8 mouse cellular contexts compared by ENCODE assay signal in the genomic region with DNA sequence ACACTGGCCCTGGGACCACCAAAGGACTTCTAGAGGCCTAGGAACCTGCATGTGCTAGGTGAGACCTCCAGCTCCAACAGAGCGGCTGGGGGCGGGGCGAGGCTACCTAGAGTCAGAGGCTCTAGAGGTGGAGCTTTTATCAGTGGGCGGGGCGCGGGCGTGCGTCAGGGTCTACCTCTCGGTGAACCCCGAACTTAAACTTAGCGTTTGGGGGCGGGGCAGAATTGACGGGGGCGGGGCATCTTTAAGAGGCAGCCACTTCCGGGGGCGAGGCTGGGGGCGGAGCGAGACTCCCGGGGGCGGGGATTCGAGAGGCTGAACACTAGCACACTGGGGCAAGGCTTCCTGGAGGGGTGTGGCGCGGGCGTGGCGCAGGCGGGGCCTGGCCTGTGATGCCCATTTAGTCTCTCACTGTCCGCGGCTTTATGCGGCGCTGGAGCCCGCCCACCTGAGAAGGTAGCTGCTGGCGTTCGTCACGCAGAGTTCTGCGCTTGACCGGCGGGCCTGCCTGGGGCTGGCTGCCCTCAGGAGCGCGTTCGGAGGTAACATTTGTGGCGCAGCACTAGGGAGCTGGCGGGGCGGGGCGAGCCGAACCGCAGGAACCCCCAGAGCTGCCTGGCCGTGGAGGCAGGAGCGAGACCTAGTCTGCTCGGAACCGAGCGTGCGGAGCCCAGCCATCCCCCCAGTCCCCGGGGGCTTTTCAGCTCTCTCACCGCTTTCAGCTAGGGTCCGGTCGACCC. TPM values are rescaled to one million over a fixed set of nuclear protein-coding genes. Genes with fewer than 3 reads are reported as not detected.
A peak's percentile ranks its signal among the peaks of the same experiment; 100 is the strongest.
DNase-seq lines count a peak whose midpoint lies in the region; ATAC-seq lines count a peak whose summit lies in the region.

A gene (plus strand): TSS at position 392 of the 740 bp plus-strand sequence.

- ATAC-seq in megakaryocyte, adult 5-6 weeks (ENCODE audit: poor library complexity, severe bottlenecking), result peak; percentile 99

- intact Hi-C loops in gastrocnemius, postnatal 14 days (cut with DNase I; ENCODE audit: low total_unique reads), result no loop called here

- peak; percentile 97 for DNase-seq in adrenal gland, adult 2 months
- DNase-seq in embryo, embryonic 11 days, result peak; percentile 92
- DNase-seq in gastrocnemius, postnatal 14 days, result peak; percentile 90
- peak; percentile 86 for DNase-seq in induced T-regulatory cell, adult 2 months (ENCODE audit: low read depth)
- DNase-seq in left cerebral cortex, adult 8-10 months (ENCODE audit: low spot score in 2 of 2), result peak; percentile 74 to 96
- DNase-seq in right cerebral cortex, adult 18-20 months, result peak; percentile 96
- peak; percentile 76 for DNase-seq in urinary bladder, adult 2 months (ENCODE audit: low spot score)

RNA-seq across cellular contexts. Expression of the gene that starts here (rescaled TPM):
- total RNA-seq in adrenal gland, adult 2 months (2021), result 1 to 10 TPM; 4.0 to 6.5 TPM
- 1.5 and 2.9 TPM in 2 replicates for polyA plus RNA-seq in adrenal gland, adult 2 months (2012; rRNA removed)
- total RNA-seq in gastrocnemius, postnatal 14 days (2021), result under 1 TPM in 1 of 2 experiments, not detected in 1; 0.14 TPM
- total RNA-seq in left cerebral cortex, adult 8-10 months (2022), result 10 to 100 TPM; 11.7 to 14.0 (median 11.9) TPM
- total RNA-seq in megakaryocyte, adult 5-6 weeks (2015), result not detected in 2 replicates
- not detected in 2 replicates for total RNA-seq in megakaryocyte, adult 5-6 weeks (2017)
- polyA plus RNA-seq in urinary bladder, adult 2 months (2012; rRNA removed), result 2.8 and 3.7 TPM in 2 replicates

Comparison
In these comparisons a context has a peak if more than half of its experiments do, and no peak if none do; other contexts are left out.
1. Peak in every context shown above with its lines: DNase-seq and ATAC-seq.
2. RNA of the gene that starts here (total RNA-seq): 11.7 to 14.0 TPM in left cerebral cortex, adult 8-10 months and 4.0 to 6.5 TPM in adrenal gland, adult 2 months; 0.14 TPM in gastrocnemius, postnatal 14 days and not detected in megakaryocyte, adult 5-6 weeks; every median in the first group is over 4 times any median in the second.
3. Peak in DNase-seq in gastrocnemius, postnatal 14 days; RNA of the gene not detected or under 1 TPM.
4. Peak in ATAC-seq in megakaryocyte, adult 5-6 weeks; RNA of the gene not detected or under 1 TPM.